Mouse (Mus musculus) forebrain, embryonic 12.5 days (tissue): Measurements from ENCODE around the gene Gm8267. TPM values are rescaled to one million over a fixed set of nuclear protein-coding genes. Genes with fewer than 3 reads are reported as not detected.
"Not testable (repeated sequence)": the region's sequence is repeated elsewhere in the genome, so short reads cannot be mapped to it uniquely, and the experiment has no call there.

Experiments
- ATAC-seq: fragments of 200-750 bp; cut with Nextera tagmentation; 2 replicates; pipeline ENCODE4 v1.8.0; 2017; ENCODE audit warnings: moderate TSS enrichment; ENCODE audit not compliant: low FRiP score
- H3K27ac ChIP-seq: fragments of 300-500 bp; sonication (generic); 2 replicates; pipeline ENCODE4 v1.5.1; 2016; ENCODE audit warnings: mild to moderate bottlenecking
- H3K27me3 ChIP-seq: fragments of 300-500 bp; sonication (generic); 2 replicates; pipeline ENCODE4 v1.6.1; 2016; ENCODE audit warnings: mild to moderate bottlenecking
- H3K36me3 ChIP-seq: fragments of 300-500 bp; sonication (generic); replicated peaks from 2 replicates; pipeline ENCODE4 v1.6.1; 2016; ENCODE audit warnings: mild to moderate bottlenecking
- H3K4me1 ChIP-seq: fragments of 300-500 bp; sonication (generic); 2 replicates; pipeline ENCODE4 v1.6.1; 2016
- H3K4me2 ChIP-seq: fragments of 300-500 bp; sonication (generic); 2 replicates; pipeline ENCODE4 v1.6.1; 2016; ENCODE audit warnings: mild to moderate bottlenecking, moderate library complexity
- H3K4me3 ChIP-seq: fragments of 300-500 bp; sonication (generic); replicated peaks from 2 replicates; pipeline ENCODE4 v1.5.1; 2016; ENCODE audit warnings: mild to moderate bottlenecking
- H3K9ac ChIP-seq: fragments of 300-500 bp; sonication (generic); 2 replicates; pipeline ENCODE4 v1.6.1; 2016; ENCODE audit warnings: mild to moderate bottlenecking
- H3K9me3 ChIP-seq: fragments of 300-500 bp; sonication (generic); 2 replicates; pipeline ENCODE4 v1.6.1; 2016
- WGBS: fragments of 180-500 bp; shearing (Covaris S2); methylation state at CpG from one replicate; pipeline ENCODE4 v1.1.7; 2016; 5-methylcytosine and 5-hydroxymethylcytosine counted together
- polyA plus RNA-seq: library from polyadenylated mRNA; unstranded; fragments of >200 nt; fragmentation: Nextera tagmentation; extraction: Ambion mirVana; gene quantifications from 2 replicates; pipeline ENCODE4 v1.2.1, GENCODE M21; 2016

Gm8267 gene
- not detected in 2 replicates for polyA plus RNA-seq

- Histone ChIP-seq H3K4me1 (no peaks in the 10 kb centered on the region), H3K27ac (no peak within 1 kb of the TSS), H3K4me3 (no peak within 1 kb of the TSS), H3K27me3 (no peaks in the 10 kb centered on the region), H3K4me2 (no peak within 1 kb of the TSS), H3K36me3 (no peaks in the 10 kb centered on the region), H3K9ac (no peak within 1 kb of the TSS), H3K9me3 (no peaks in the 10 kb centered on the region)
- 85% methylated on average over 3 of the region's 3 CpGs for WGBS
- no peak for ATAC-seq
These were observed at the start of gene Gm8267 for GRCm38 (mm10) chr14:44750240-44750639. Gene Gm8267 (minus strand): TSS chr14:44750340.

GRCm38 (mm10) chr14:44789537-44790382 is 39.6 kb upstream of the Gm8267 start:
- WGBS, result 77% methylated on average over 2 of the region's 2 CpGs
- not testable (repeated sequence) for H3K4me3 ChIP-seq, H3K9me3 ChIP-seq, H3K36me3 ChIP-seq, H3K4me2 ChIP-seq, H3K27me3 ChIP-seq, H3K27ac ChIP-seq, H3K4me1 ChIP-seq, H3K9ac ChIP-seq, ATAC-seq

- not testable (repeated sequence) for H3K9ac ChIP-seq, H3K9me3 ChIP-seq, H3K4me1 ChIP-seq, H3K4me2 ChIP-seq, ATAC-seq, H3K36me3 ChIP-seq, H3K4me3 ChIP-seq, H3K27me3 ChIP-seq, H3K27ac ChIP-seq
- WGBS, result 67% methylated on average over 1 of the region's 1 CpGs
These were observed 7.4 kb downstream of the Gm8267 start for GRCm38 (mm10) chr14:44742789-44743188.

GRCm38 (mm10) chr14:44730711-44731110 is 19.4 kb downstream of the Gm8267 start:
- not testable (repeated sequence) for H3K4me3 ChIP-seq, H3K27ac ChIP-seq, H3K36me3 ChIP-seq, H3K4me1 ChIP-seq, H3K4me2 ChIP-seq, H3K9me3 ChIP-seq, H3K9ac ChIP-seq, ATAC-seq, H3K27me3 ChIP-seq

GRCm38 (mm10) chr14:44706356-44706755 is 43.8 kb downstream of the Gm8267 start, which contains the start of gene Gm8257:
Gene Gm8257 (minus strand): TSS chr14:44706456.
- not testable (repeated sequence) for H3K27ac ChIP-seq, H3K27me3 ChIP-seq, H3K4me2 ChIP-seq, H3K9me3 ChIP-seq, H3K36me3 ChIP-seq, H3K4me1 ChIP-seq, H3K9ac ChIP-seq, H3K4me3 ChIP-seq, ATAC-seq
- 86% methylated on average over 3 of the region's 3 CpGs for WGBS

Other genes with a start within 250 kb of the Gm8267 start
- gene Gm17093, start 232.1 kb downstream of the Gm8267 start, polyA plus RNA-seq, result not detected in 2 replicates
- not detected in 2 replicates for gene Gm8247, start 167.2 kb downstream of the Gm8267 start, polyA plus RNA-seq
- not detected in 2 replicates for gene Gm5624, start 122.4 kb downstream of the Gm8267 start, polyA plus RNA-seq
- not detected in 2 replicates for gene Gm8257, start 43.9 kb downstream of the Gm8267 start, polyA plus RNA-seq
- gene Ptgdr, start 109.0 kb upstream of the Gm8267 start, polyA plus RNA-seq, result 0.08 and 0.19 TPM in 2 replicates
- gene Ptger2, start 237.9 kb upstream of the Gm8267 start, polyA plus RNA-seq, result 0.13 and 0.17 TPM in 2 replicates